Mouse (Mus musculus) hematopoietic stem cell, adult 5-6 weeks (primary cell): ENCODE measurements around the gene B3galt5. TPM values are rescaled to one million over a fixed set of nuclear protein-coding genes. Genes with fewer than 3 reads are reported as not detected.

Experiments used
- ATAC-seq, 2 experiments: fragments of 125-278 bp in 1 of 2; replicated peaks in 1 of 2; 2 replicates each; pipeline ENCODE4 v1.8.0; 2016 to 2017; ENCODE audit warnings: inconsistent platforms in 2 of 2, mild to moderate bottlenecking in 2 of 2, moderate number of reproducible peaks in 2 of 2, low read depth in 1 of 2, moderate TSS enrichment in 1 of 2; ENCODE audit not compliant: low FRiP score in 2 of 2, poor library complexity in 2 of 2, severe bottlenecking in 2 of 2, insufficient read depth in 1 of 2, low TSS enrichment in 1 of 2
- total RNA-seq: library from RNA; stranded (forward); fragments of 172-1452, 232-1000 nt; gene quantifications from 2 replicates; pipeline ENCODE4 v1.2.3, GENCODE M21; 2017

B3galt5 gene
- total RNA-seq, 1 experiment from 2014 or later = 0.45 TPM

DNA sequence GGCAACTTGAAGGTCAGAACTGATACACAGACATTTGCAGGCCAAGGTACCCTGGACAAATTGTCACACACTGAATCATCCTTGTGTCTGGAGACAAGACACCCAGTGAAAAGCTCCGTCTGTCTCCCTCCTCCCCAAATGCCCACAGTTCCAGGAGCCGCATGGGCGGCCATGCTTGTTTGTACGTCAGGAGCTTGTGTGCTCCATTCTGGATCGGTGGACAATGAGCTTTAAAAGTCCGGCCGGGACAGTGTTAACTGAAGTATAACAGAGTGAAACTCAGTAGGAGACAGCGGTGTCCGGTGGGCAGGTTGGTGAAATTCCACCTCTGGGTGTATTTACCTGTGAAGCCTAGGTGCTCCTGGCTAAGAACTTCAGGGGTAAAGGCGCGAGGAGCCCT is 129.3 kb downstream of the B3galt5 start:
- no peak for ATAC-seq

Other genes starting within 250 kb of the B3galt5 start
- 48.0 and 59.0 TPM in 2 replicates for gene Psmg1, start 244.8 kb upstream of the B3galt5 start, total RNA-seq
- gene Brwd1, start 153.3 kb upstream of the B3galt5 start, total RNA-seq = 79.4 and 83.5 TPM in 2 replicates
- gene Hmgn1, start 108.1 kb upstream of the B3galt5 start, total RNA-seq = 351 and 391 TPM in 2 replicates
- 16.9 and 17.5 TPM in 2 replicates for gene Wrb, start 90.4 kb upstream of the B3galt5 start, total RNA-seq
- 0.69 and 0.79 TPM in 2 replicates for gene Lca5l, start 43.5 kb upstream of the B3galt5 start, total RNA-seq
- not detected in 2 replicates for gene Sh3bgr, start 35.4 kb upstream of the B3galt5 start, total RNA-seq
- 8.3 and 32.1 TPM in 2 replicates for gene Itgb2l, start 207.8 kb downstream of the B3galt5 start, total RNA-seq
- gene Pcp4, start 231.8 kb downstream of the B3galt5 start, total RNA-seq = not detected in 2 replicates